Mouse (Mus musculus): ENCODE measurements at regions not wholly inside any gene's neighbourhood (a gene's known extent, or its start where the extent isn't known, plus 50 kb on each side); places are given as distances from the start of the nearest gene placed in this dataset.

- TF ChIP-seq CTCF (IDR thresholded peaks at IDR 0.05; ENCODE audit: low read depth) = no peak
- 68% methylated on average over 4 of the region's 4 CpGs for WGBS
- Histone ChIP-seq H3K4me2 (ENCODE audit: low read depth) (no peak overlapping the region), H3K4me1 (ENCODE audit: insufficient read depth) (no peaks in the 10 kb centered on the region), H3K4me3 (ENCODE audit: low read depth, low read length) (no peak overlapping the region), H3K27ac (ENCODE audit: low read depth, low read length) (no peak overlapping the region), H3K9ac (no peak overlapping the region), H3K27me3 (ENCODE audit: insufficient read depth, low read length) (no peaks in the 10 kb centered on the region), H3K9me3 (ENCODE audit: low read length) (no peaks in the 10 kb centered on the region), H3K36me3 (ENCODE audit: insufficient read depth) (no peaks in the 10 kb centered on the region)
- no peak for DNase-seq
- no peak for ATAC-seq
These were observed 559.2 kb upstream of the 2610301B20Rik start for GRCm38 (mm10) chr4:10315144-10315543.

GRCm38 (mm10) chr4:10315875-10316274 is 558.4 kb upstream of the 2610301B20Rik start:
- ATAC-seq = no peak
- no peak for TF ChIP-seq CTCF (IDR thresholded peaks at IDR 0.05; ENCODE audit: low read depth)
- Histone ChIP-seq H3K27ac (ENCODE audit: low read depth, low read length) (no peak overlapping the region), H3K36me3 (ENCODE audit: insufficient read depth) (no peaks in the 10 kb centered on the region), H3K9me3 (ENCODE audit: low read length) (no peaks in the 10 kb centered on the region), H3K4me3 (ENCODE audit: low read depth, low read length) (no peak overlapping the region), H3K4me2 (ENCODE audit: low read depth) (no peak overlapping the region), H3K4me1 (ENCODE audit: insufficient read depth) (no peaks in the 10 kb centered on the region), H3K9ac (no peak overlapping the region), H3K27me3 (ENCODE audit: insufficient read depth, low read length) (no peaks in the 10 kb centered on the region)
- WGBS = 75% methylated on average over 3 of the region's 3 CpGs
- DNase-seq = no peak

- Histone ChIP-seq H3K27me3 (ENCODE audit: insufficient read depth, low read length) (no peaks in the 10 kb centered on the region), H3K9me3 (ENCODE audit: low read length) (no peaks in the 10 kb centered on the region), H3K27ac (ENCODE audit: low read depth, low read length) (no peak overlapping the region), H3K4me1 (ENCODE audit: insufficient read depth) (no peaks in the 10 kb centered on the region), H3K4me2 (ENCODE audit: low read depth) (no peak overlapping the region), H3K9ac (no peak overlapping the region), H3K36me3 (ENCODE audit: insufficient read depth) (no peaks in the 10 kb centered on the region), H3K4me3 (ENCODE audit: low read depth, low read length) (no peak overlapping the region)
- ATAC-seq = no peak
- 70% methylated on average over 2 of the region's 2 CpGs for WGBS
- no peak for TF ChIP-seq CTCF (IDR thresholded peaks at IDR 0.05; ENCODE audit: low read depth)
- no peak for DNase-seq
These were observed 530.2 kb upstream of the 2610301B20Rik start for GRCm38 (mm10) chr4:10344147-10344546.

DNA sequence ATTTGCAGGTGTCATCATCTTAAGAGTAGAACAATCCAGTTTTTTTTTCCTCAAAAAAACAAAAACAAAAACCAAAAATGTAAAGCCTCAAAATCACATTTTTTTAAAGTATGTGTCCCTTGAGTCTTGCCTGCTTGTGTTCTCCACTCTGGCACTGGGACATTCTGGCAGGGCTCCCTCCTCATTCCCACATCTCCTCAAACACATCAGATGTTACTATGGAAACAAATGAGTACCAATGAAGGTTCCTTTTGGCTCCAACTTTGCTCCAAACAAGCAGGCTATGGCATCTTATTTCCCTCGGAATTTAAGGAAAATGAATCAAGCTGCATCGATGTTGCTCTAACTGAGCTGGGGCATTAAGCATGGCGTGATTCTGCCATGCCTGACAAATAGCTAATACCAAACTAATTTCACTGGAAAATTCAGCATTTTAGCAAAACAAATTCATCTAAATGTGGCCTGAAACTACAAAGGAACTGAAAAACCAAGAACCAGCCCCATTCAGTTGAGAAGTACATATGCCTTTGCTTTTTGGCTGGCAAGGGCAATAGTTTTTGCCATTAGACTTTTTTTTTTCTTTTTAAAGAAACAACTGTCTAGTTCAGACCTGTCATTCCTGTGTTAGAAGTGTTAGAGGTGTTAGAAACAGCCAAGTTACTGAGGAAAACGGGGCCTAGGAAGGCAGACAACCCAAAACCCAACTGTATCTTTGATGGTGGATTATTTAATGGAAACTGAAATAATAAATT is 522.2 kb upstream of the 2610301B20Rik start:
- TF ChIP-seq CTCF (IDR thresholded peaks at IDR 0.05; ENCODE audit: low read depth) = no peak
- H3K9me3 ChIP-seq (ENCODE audit: low read length) = no peaks in the 10 kb centered on the region
- H3K4me2 ChIP-seq (ENCODE audit: low read depth) = no peak overlapping the region
- ATAC-seq (peak; percentile 90), DNase-seq (peak; percentile 69)
- no peak overlapping the region for H3K27ac ChIP-seq (ENCODE audit: low read depth, low read length)
- H3K9ac ChIP-seq = no peak overlapping the region
- WGBS = 43% methylated on average over 4 of the region's 4 CpGs
- peaks cover 6% of the 10 kb centered on the region; the same call in 1 of the 2 replicates for H3K4me1 ChIP-seq (ENCODE audit: insufficient read depth)
- H3K27me3 ChIP-seq (ENCODE audit: insufficient read depth, low read length) = no peaks in the 10 kb centered on the region
- no peak overlapping the region for H3K4me3 ChIP-seq (ENCODE audit: low read depth, low read length)
- H3K36me3 ChIP-seq (ENCODE audit: insufficient read depth) = no peaks in the 10 kb centered on the region

DNA sequence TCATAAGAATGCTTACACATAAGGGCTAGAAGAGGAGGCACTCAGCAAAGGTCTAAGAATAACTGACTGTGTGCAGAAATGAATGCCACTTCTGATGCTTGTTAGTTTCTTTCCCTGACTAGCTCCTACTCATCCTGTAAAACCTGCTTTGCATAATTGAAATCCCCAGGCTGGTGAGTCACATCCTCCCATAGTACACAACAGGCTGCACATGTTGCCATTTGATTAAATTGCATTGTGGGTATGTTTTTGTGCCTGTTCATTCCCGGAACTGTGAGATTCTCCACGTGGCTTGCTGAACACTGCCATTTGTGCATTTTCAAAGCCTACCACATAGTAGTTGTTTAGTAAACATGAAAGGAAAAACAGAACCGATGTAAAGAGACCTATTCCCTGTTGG is 516.7 kb upstream of the 2610301B20Rik start:
- whole genome bisulfite sequencing = 50% methylated on average over 3 of the region's 3 CpGs
- no peak for DNase-seq

DNA sequence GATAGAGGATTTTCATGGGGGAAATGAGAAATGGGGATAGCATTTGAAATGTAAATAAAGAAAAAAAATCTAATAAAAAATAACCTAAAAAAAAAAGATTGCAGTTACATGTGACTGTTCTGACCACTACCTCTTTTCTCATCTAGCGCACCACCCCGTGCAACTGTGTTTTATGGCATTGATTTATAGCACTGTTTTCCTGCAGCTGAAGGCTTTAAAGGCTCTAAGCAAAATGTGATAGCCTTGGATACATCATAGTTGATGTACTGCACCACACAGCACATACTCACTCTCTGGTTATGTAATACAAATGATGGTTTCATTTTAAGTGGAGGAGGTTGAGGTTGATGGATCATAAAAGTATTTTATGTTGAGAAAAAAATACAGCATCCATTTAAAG is 484.5 kb upstream of the 2610301B20Rik start:
- no peak overlapping the region for H3K27ac ChIP-seq (ENCODE audit: low read depth, low read length)
- DNase-seq = no peak
- H3K36me3 ChIP-seq (ENCODE audit: insufficient read depth) = no peaks in the 10 kb centered on the region
- H3K9ac ChIP-seq = no peak overlapping the region
- ATAC-seq = no peak
- WGBS = 94% methylated on average over 2 of the region's 2 CpGs
- no peaks in the 10 kb centered on the region for H3K9me3 ChIP-seq (ENCODE audit: low read length)
- H3K4me3 ChIP-seq (ENCODE audit: low read depth, low read length) = no peak overlapping the region
- TF ChIP-seq CTCF (IDR thresholded peaks at IDR 0.05; ENCODE audit: low read depth) = no peak
- no peaks in the 10 kb centered on the region for H3K4me1 ChIP-seq (ENCODE audit: insufficient read depth)
- no peak overlapping the region for H3K4me2 ChIP-seq (ENCODE audit: low read depth)
- no peaks in the 10 kb centered on the region for H3K27me3 ChIP-seq (ENCODE audit: insufficient read depth, low read length)

More for the DNA sequence above, 516.7 kb upstream of the 2610301B20Rik start:
- Histone ChIP-seq H3K4me1 (ENCODE audit: insufficient read depth) (no peaks in the 10 kb centered on the region), H3K4me2 (ENCODE audit: low read depth) (no peak overlapping the region), H3K36me3 (ENCODE audit: insufficient read depth) (no peaks in the 10 kb centered on the region), H3K9me3 (ENCODE audit: low read length) (no peaks in the 10 kb centered on the region), H3K4me3 (ENCODE audit: low read depth, low read length) (no peak overlapping the region), H3K27me3 (ENCODE audit: insufficient read depth, low read length) (no peaks in the 10 kb centered on the region), H3K9ac (no peak overlapping the region), H3K27ac (ENCODE audit: low read depth, low read length) (no peak overlapping the region)
- ATAC-seq = peak; percentile 32; the same call in 1 of the 2 replicates
- TF ChIP-seq CTCF (IDR thresholded peaks at IDR 0.05; ENCODE audit: low read depth) = no peak

- Histone ChIP-seq H3K9me3 (ENCODE audit: low read length) (no peaks in the 10 kb centered on the region), H3K4me2 (ENCODE audit: low read depth) (no peak overlapping the region), H3K27ac (ENCODE audit: low read depth, low read length) (no peak overlapping the region), H3K4me1 (ENCODE audit: insufficient read depth) (no peaks in the 10 kb centered on the region), H3K36me3 (ENCODE audit: insufficient read depth) (no peaks in the 10 kb centered on the region), H3K4me3 (ENCODE audit: low read depth, low read length) (no peak overlapping the region), H3K27me3 (ENCODE audit: insufficient read depth, low read length) (no peaks in the 10 kb centered on the region), H3K9ac (no peak overlapping the region)
- ATAC-seq (no peak), DNase-seq (no peak)
- no peak for TF ChIP-seq CTCF (IDR thresholded peaks at IDR 0.05; ENCODE audit: low read depth)
These were observed 477.0 kb upstream of the 2610301B20Rik start for GRCm38 (mm10) chr4:10397249-10397648.
